Mouse (Mus musculus) CH12.LX (cell line): ENCODE data around the gene Ucn. TPM values are rescaled to one million over a fixed set of nuclear protein-coding genes. Genes with fewer than 3 reads are reported as not detected.

Source experiments
- DNase-seq: peaks from one replicate; pipeline ENCODE4 v3.0.0-alpha.2; 2013; ENCODE audit errors: extremely low read depth
- H3K27ac ChIP-seq: 2 replicates; pipeline ENCODE4 v1.5.1; 2012; ENCODE audit warnings: low read depth, mild to moderate bottlenecking, control low read depth, moderate library complexity; ENCODE audit not compliant: insufficient read depth
- H3K27me3 ChIP-seq: replicated peaks from 2 replicates; pipeline ENCODE3; 2012; ENCODE audit warnings: inconsistent platforms
- H3K36me3 ChIP-seq, 2 experiments: replicated peaks in 1 of 2; 2 replicates each; pipeline versions ENCODE3 to v1.6.1; 2012; ENCODE audit warnings: inconsistent platforms in 1 of 2, low read length in 1 of 2, mild to moderate bottlenecking in 1 of 2, mixed read lengths in 1 of 2, moderate library complexity in 1 of 2; ENCODE audit not compliant: control insufficient read depth in 1 of 2, insufficient read depth in 1 of 2
- H3K4me1 ChIP-seq, 2 experiments: 2 replicates each; pipeline ENCODE4 v1.6.1; 2012; ENCODE audit warnings: inconsistent platforms in 1 of 2, moderate library complexity in 1 of 2; ENCODE audit not compliant: insufficient read depth in 2 of 2, control insufficient read depth in 1 of 2
- H3K4me2 ChIP-seq: 2 replicates; pipeline ENCODE4 v1.6.1; 2012; ENCODE audit warnings: low read depth, mild to moderate bottlenecking, control low read depth; ENCODE audit not compliant: poor library complexity, insufficient read depth, severe bottlenecking
- H3K4me3 ChIP-seq, 3 experiments: fragments of 150-350 bp in 1 of 3; sonication (generic) in 1 of 3; replicated peaks in 1 of 3; 2 replicates each; pipeline versions ENCODE3 to v1.5.1; 2011 to 2012; ENCODE audit warnings: low read depth in 2 of 3, low read length in 2 of 3, mild to moderate bottlenecking in 2 of 3, moderate library complexity in 2 of 3, control low read depth in 1 of 3, improper control_type of control experiment in 1 of 3, inconsistent platforms in 1 of 3, mixed read lengths in 1 of 3; ENCODE audit not compliant: poor library complexity in 1 of 3
- H3K79me2 ChIP-seq: replicated peaks from 2 replicates; pipeline ENCODE4 v1.6.1; 2012; ENCODE audit warnings: mild to moderate bottlenecking, moderate library complexity; ENCODE audit not compliant: control insufficient read depth, poor library complexity, insufficient read depth, severe bottlenecking; ENCODE audit errors: extremely low read depth
- H3K9ac ChIP-seq: 2 replicates; pipeline ENCODE4 v1.6.1; 2012; ENCODE audit warnings: low read depth, mild to moderate bottlenecking, control low read depth, moderate library complexity; ENCODE audit not compliant: insufficient read depth
- H3K9me3 ChIP-seq: replicated peaks from 2 replicates; pipeline ENCODE3; 2012; ENCODE audit warnings: low read length, inconsistent platforms, mixed read lengths
- CHD1 ChIP-seq: IDR thresholded peaks from 2 replicates; pipeline ENCODE4 v1.6.1; 2012; ENCODE audit warnings: low read depth, low read length, improper control_type of control experiment, inconsistent platforms
- CTCF ChIP-seq, 2 experiments: IDR thresholded peaks in 1 of 2; conservative IDR thresholded peaks in 1 of 2; 2 replicates each; pipeline ENCODE4 v1.5.1; 2011 to 2012; ENCODE audit warnings: low read depth in 2 of 2, low read length in 2 of 2, improper control_type of control experiment in 1 of 2, inconsistent platforms in 1 of 2, mild to moderate bottlenecking in 1 of 2, moderate library complexity in 1 of 2
- E2F4 ChIP-seq: IDR thresholded peaks from 2 replicates; pipeline ENCODE4 v1.6.1; 2011; ENCODE audit warnings: low read depth, low read length, improper control_type of control experiment; ENCODE audit not compliant: insufficient replicate concordance
- EP300 ChIP-seq: IDR thresholded peaks from 2 replicates; pipeline ENCODE4 v1.6.1; 2011; ENCODE audit warnings: low read length, improper control_type of control experiment
- ETS1 ChIP-seq: conservative IDR thresholded peaks from 2 replicates; pipeline ENCODE4 v1.6.1; 2012; ENCODE audit warnings: low read depth, mild to moderate bottlenecking, inconsistent platforms, low read length, improper control_type of control experiment, moderate library complexity
- GABPA ChIP-seq: IDR thresholded peaks from 2 replicates; pipeline ENCODE4 v1.6.1; 2012; ENCODE audit warnings: low read depth, low read length, improper control_type of control experiment, inconsistent platforms; ENCODE audit not compliant: insufficient replicate concordance
- HCFC1 ChIP-seq: IDR thresholded peaks from 2 replicates; pipeline ENCODE4 v1.6.1; 2012; ENCODE audit warnings: low read depth, mild to moderate bottlenecking, inconsistent platforms, low read length, improper control_type of control experiment
- IRF4 ChIP-seq: IDR thresholded peaks from 2 replicates; pipeline ENCODE4 v1.6.1; 2014; ENCODE audit warnings: low read depth, mild to moderate bottlenecking, inconsistent platforms, low read length, improper control_type of control experiment
- JUN ChIP-seq: IDR thresholded peaks from 2 replicates; pipeline ENCODE4 v1.6.1; 2011; ENCODE audit warnings: low read depth, mild to moderate bottlenecking, low read length, improper control_type of control experiment, moderate library complexity; ENCODE audit not compliant: insufficient read depth
- JUND ChIP-seq: conservative IDR thresholded peaks from 2 replicates; pipeline ENCODE4 v1.6.1; 2011; ENCODE audit warnings: low read depth, low read length, improper control_type of control experiment
- KAT2A ChIP-seq: IDR thresholded peaks from 2 replicates; pipeline ENCODE4 v1.6.1; 2012; ENCODE audit warnings: low read length, improper control_type of control experiment, inconsistent platforms; ENCODE audit not compliant: insufficient replicate concordance
- MAFK ChIP-seq: IDR thresholded peaks from 2 replicates; pipeline ENCODE4 v1.6.1; 2011; ENCODE audit warnings: low read length, improper control_type of control experiment; ENCODE audit not compliant: insufficient replicate concordance
- MEF2A ChIP-seq: IDR thresholded peaks from 2 replicates; pipeline ENCODE4 v1.6.1; 2014; ENCODE audit warnings: low read depth, mild to moderate bottlenecking, inconsistent platforms, low read length, improper control_type of control experiment, borderline replicate concordance
- MXI1 ChIP-seq: IDR thresholded peaks from 2 replicates; pipeline ENCODE4 v1.6.1; 2011; ENCODE audit warnings: mild to moderate bottlenecking, low read depth, low read length, improper control_type of control experiment
- NELFE ChIP-seq: IDR thresholded peaks from 2 replicates; pipeline ENCODE4 v1.6.1; 2011; ENCODE audit warnings: low read depth, low read length, improper control_type of control experiment
- NRF1 ChIP-seq: IDR thresholded peaks from 2 replicates; pipeline ENCODE4 v1.6.1; 2014; ENCODE audit warnings: low read depth, mild to moderate bottlenecking, inconsistent platforms, low read length, improper control_type of control experiment, moderate library complexity
- POLR2A ChIP-seq: IDR thresholded peaks from 2 replicates; pipeline ENCODE4 v1.6.1; 2011; ENCODE audit warnings: low read depth, mild to moderate bottlenecking, improper control_type of control experiment, low read length
- RAD21 ChIP-seq: IDR thresholded peaks from 2 replicates; pipeline ENCODE4 v1.6.1; 2011; ENCODE audit warnings: low read depth, mild to moderate bottlenecking, low read length, improper control_type of control experiment, moderate library complexity
- RCOR1 ChIP-seq: conservative IDR thresholded peaks from 2 replicates; pipeline ENCODE4 v1.6.1; 2012; ENCODE audit warnings: low read depth, mild to moderate bottlenecking, inconsistent platforms, low read length, improper control_type of control experiment
- SIN3A ChIP-seq: IDR thresholded peaks from 2 replicates; pipeline ENCODE4 v1.6.1; 2012; ENCODE audit warnings: low read length, improper control_type of control experiment, inconsistent platforms
- SMC3 ChIP-seq: IDR thresholded peaks from 2 replicates; pipeline ENCODE4 v1.6.1; 2011; ENCODE audit warnings: low read depth, low read length, improper control_type of control experiment
- TBP ChIP-seq: conservative IDR thresholded peaks from 2 replicates; pipeline ENCODE4 v1.6.1; 2011; ENCODE audit warnings: low read depth, low read length, improper control_type of control experiment
- TCF12 ChIP-seq: IDR thresholded peaks from 2 replicates; pipeline ENCODE4 v1.6.1; 2014; ENCODE audit warnings: low read depth, mild to moderate bottlenecking, inconsistent platforms, low read length, improper control_type of control experiment
- USF2 ChIP-seq: conservative IDR thresholded peaks from 2 replicates; pipeline ENCODE4 v1.6.1; 2011; ENCODE audit warnings: low read depth, low read length, improper control_type of control experiment
- ZC3H11A ChIP-seq: IDR thresholded peaks from 2 replicates; pipeline ENCODE4 v1.6.1; 2012; ENCODE audit warnings: low read depth, mild to moderate bottlenecking, inconsistent platforms, low read length, improper control_type of control experiment
- ZMIZ1 ChIP-seq: IDR thresholded peaks from 2 replicates; pipeline ENCODE4 v1.6.1; 2012; ENCODE audit warnings: low read depth, mild to moderate bottlenecking, inconsistent platforms, low read length, improper control_type of control experiment
- ZNF384 ChIP-seq: IDR thresholded peaks from 2 replicates; pipeline ENCODE4 v1.6.1; 2012; ENCODE audit warnings: low read depth, low read length, improper control_type of control experiment, inconsistent platforms
- dilution Hi-C: fragments of 300-500 bp; cut with MboI; formaldehyde crosslinking; loops from 2 replicates; pipeline ENCODE4 v1.14.3; 2020; ENCODE audit warnings: low sequenced_read_pairs; ENCODE audit not compliant: extremely low pct_unique_long_range_greater_than_20kb, extremely low pct_ligation_motif_present
- in situ Hi-C: fragments of 300-500 bp; cut with MboI; formaldehyde crosslinking; loops from 3 replicates; pipeline ENCODE4 v1.14.3; 2019; ENCODE audit warnings: low sequenced_read_pairs, low pct_ligation_motif_present, low pct_unique_long_range_greater_than_20kb, mixed read lengths
- polyA plus RNA-seq: library from polyadenylated mRNA; unstranded; fragments of >175 nt; gene quantifications from 2 replicates; pipeline ENCODE4 v1.2.1, GENCODE M21; 2012; ENCODE audit warnings: low read depth; ENCODE audit not compliant: insufficient read length
- total RNA-seq, 2 experiments: library from RNA; depleted of rRNA; stranded (reverse); fragments of 300-350 nt in 1 of 2; fragments of >200 nt in 1 of 2; gene quantifications; 2 replicates each; pipeline ENCODE4 v1.2.3; 2012 to 2014

Gene Ucn
- total and polyA plus RNA-seq, 3 experiments, result not detected

DNA sequence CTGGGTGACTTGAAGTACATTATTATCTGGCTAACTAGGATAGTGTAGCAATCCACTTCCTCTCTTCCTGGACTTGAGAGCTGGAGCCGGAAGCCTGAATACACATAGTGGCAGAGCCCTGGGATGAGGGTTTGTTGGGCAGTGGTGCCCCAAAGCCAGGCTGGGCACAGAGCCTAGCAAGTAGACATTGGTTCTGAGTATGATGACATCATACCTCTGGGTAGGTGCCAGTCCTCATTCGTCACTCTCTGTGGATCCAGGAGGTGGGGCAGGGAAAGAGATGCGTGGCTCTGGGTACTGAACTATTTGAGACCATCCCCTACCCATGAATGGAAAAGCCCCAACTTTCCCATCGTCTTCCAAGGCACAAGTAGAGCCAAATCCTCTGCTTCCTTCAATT is 11.2 kb upstream of the Ucn start (continued):
- no peak for TF ChIP-seq ZC3H11A

DNA sequence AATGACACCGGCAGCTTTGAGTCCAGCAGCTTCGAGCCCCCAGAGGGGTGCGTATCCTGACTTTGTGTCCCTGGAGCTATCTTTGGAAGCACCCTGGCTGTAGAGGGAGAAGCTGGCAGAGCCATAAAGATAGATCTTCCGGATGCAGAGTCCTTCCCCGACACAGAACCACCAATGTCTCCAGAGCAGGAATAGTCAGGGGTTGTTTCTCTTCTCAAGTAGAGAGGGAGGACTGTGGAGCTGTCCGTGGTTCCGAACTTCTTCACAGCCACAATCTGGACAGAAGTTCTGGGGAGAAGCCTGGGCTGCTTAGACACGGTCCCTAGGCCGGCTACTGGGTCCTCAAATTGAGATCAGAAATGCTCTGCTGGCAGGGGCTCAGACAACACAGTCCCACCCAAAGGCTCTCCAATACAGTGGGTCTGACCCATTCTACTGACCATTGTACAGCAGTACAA is 368 bp upstream of the Ucn start:
- Histone ChIP-seq H3K4me3 (no peak overlapping the region), H3K27ac (no peak overlapping the region), H3K79me2 (no peaks in the 10 kb centered on the region), H3K36me3 (peaks cover 10 to 23% of the 10 kb centered on the region in 2 experiments), H3K9me3 (no peaks in the 10 kb centered on the region), H3K4me1 (no peaks in the 10 kb centered on the region), H3K27me3 (no peaks in the 10 kb centered on the region), H3K4me2 (no peak overlapping the region), H3K9ac (no peak overlapping the region)
- TF ChIP-seq ZNF384, result no peak
- no peak for TF ChIP-seq TCF12
- TF ChIP-seq JUN, result no peak
- TF ChIP-seq JUND, result no peak
- TF ChIP-seq HCFC1, result no peak
- TF ChIP-seq ETS1, result no peak
- no peak for TF ChIP-seq MXI1
- TF ChIP-seq SIN3A, result no peak
- TF ChIP-seq RAD21, result no peak
- no peak for TF ChIP-seq CHD1
- no peak for TF ChIP-seq EP300
- TF ChIP-seq IRF4, result no peak
- TF ChIP-seq NRF1, result no peak
- no peak for TF ChIP-seq KAT2A
- no peak for TF ChIP-seq ZC3H11A
- TF ChIP-seq POLR2A, result no peak
- TF ChIP-seq RCOR1, result no peak
- no peak for TF ChIP-seq TBP
- TF ChIP-seq MEF2A, result no peak
- no peak for TF ChIP-seq NELFE
- dilution Hi-C loops, result no loop called here
- DNase-seq, result no peak
- in situ Hi-C loops, result no loop called here

DNA sequence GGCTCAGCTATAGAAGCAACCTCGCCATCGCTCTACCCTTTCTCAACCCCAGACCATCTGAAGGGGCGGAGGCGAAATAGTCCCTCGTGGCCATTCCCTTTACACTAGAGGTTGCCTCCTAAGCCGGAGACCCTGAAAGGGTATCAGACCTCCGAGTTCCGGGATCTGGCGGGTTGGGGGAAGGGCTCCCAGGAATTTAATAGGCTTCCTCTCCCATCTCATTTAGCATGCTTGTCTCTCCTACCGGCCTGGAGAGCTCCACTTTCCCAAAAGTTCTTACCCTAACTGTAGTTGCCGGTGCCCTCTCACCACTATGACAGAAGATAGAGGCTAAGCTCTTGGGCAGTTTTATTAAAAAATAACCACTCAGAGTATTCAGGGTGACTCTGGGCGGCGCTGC is 971 bp downstream of the Ucn start:
- H3K9me3 ChIP-seq, result no peaks in the 10 kb centered on the region
- no peaks in the 10 kb centered on the region for H3K4me1 ChIP-seq
- dilution Hi-C loops, result no loop called here
- no peak overlapping the region for H3K4me2 ChIP-seq
- peaks cover 7 to 15% of the 10 kb centered on the region in 2 experiments for H3K36me3 ChIP-seq
- H3K9ac ChIP-seq, result no peak overlapping the region
- in situ Hi-C loops, result no loop called here
- H3K4me3 ChIP-seq, result no peak overlapping the region
- no peak for DNase-seq
- no peaks in the 10 kb centered on the region for H3K27me3 ChIP-seq
- no peak overlapping the region for H3K27ac ChIP-seq
- no peaks in the 10 kb centered on the region for H3K79me2 ChIP-seq
- TF ChIP-seq RAD21 (no peak), TBP (no peak), USF2 (no peak), E2F4 (no peak), GABPA (no peak), POLR2A (no peak), CTCF (conservative IDR thresholded peaks at IDR 0.05 in 1 of 2, IDR thresholded peaks at IDR 0.05 in 1 of 2; ENCODE audit: low read depth in 2 of 2, low read length in 2 of 2) (no peak), TCF12 (no peak), MXI1 (no peak), MAFK (no peak), ZMIZ1 (no peak), SMC3 (no peak), HCFC1 (no peak), ETS1 (no peak)
